Mouse (Mus musculus) monocyte, adult 2 months (primary cell): Measurements from ENCODE around the gene Frmd5.
A peak's percentile ranks its signal among the peaks of the same experiment; 100 is the strongest.
"Not testable (repeated sequence)": the region's sequence is repeated elsewhere in the genome, so short reads cannot be mapped to it uniquely, and the experiment has no call there.

ENCODE experiments used
- DNase-seq, 2 experiments: peaks; one replicate each; pipeline ENCODE4 v3.0.0; 2022; ENCODE audit warnings: low spot score in 2 of 2, low read depth in 1 of 2

Frmd5 gene

GRCm38 (mm10) chr2:121806959-121807653, at the start of gene Frmd5:
Gene Frmd5, minus strand, starts transcription at chr2:121807087.
- DNase-seq: peak; percentile 23 to 49

- DNase-seq: no peak
These were observed 47.1 kb upstream of the Frmd5 start for GRCm38 (mm10) chr2:121853974-121854373.

GRCm38 (mm10) chr2:121852045-121852444, 45.2 kb upstream of the Frmd5 start:
- no peak for DNase-seq

GRCm38 (mm10) chr2:121846050-121846449, 39.2 kb upstream of the Frmd5 start:
- DNase-seq: no peak

GRCm38 (mm10) chr2:121842249-121842648, 35.4 kb upstream of the Frmd5 start:
- DNase-seq: no peak

- no peak for DNase-seq
These were observed 34.6 kb upstream of the Frmd5 start for GRCm38 (mm10) chr2:121841453-121841852.

- DNase-seq: no peak
These were observed 28.0 kb upstream of the Frmd5 start for GRCm38 (mm10) chr2:121834926-121835325.

- no peak for DNase-seq
These were observed 25.6 kb upstream of the Frmd5 start for GRCm38 (mm10) chr2:121832484-121832894.

- DNase-seq: no peak
These were observed 21.5 kb upstream of the Frmd5 start for GRCm38 (mm10) chr2:121828411-121828810.

GRCm38 (mm10) chr2:121826189-121826588, 19.3 kb upstream of the Frmd5 start:
- no peak for DNase-seq

GRCm38 (mm10) chr2:121824653-121825052, 17.8 kb upstream of the Frmd5 start:
- DNase-seq: no peak

GRCm38 (mm10) chr2:121821787-121822186, 14.9 kb upstream of the Frmd5 start:
- DNase-seq: no peak

- not testable (repeated sequence) for DNase-seq
These were observed 4.0 kb upstream of the Frmd5 start for GRCm38 (mm10) chr2:121810876-121811275.

GRCm38 (mm10) chr2:121809126-121809525, 2.2 kb upstream of the Frmd5 start:
- DNase-seq: no peak

GRCm38 (mm10) chr2:121806171-121806943, 530 bp downstream of the Frmd5 start:
- DNase-seq: no peak

GRCm38 (mm10) chr2:121799051-121799450, 7.8 kb downstream of the Frmd5 start:
- DNase-seq: no peak

GRCm38 (mm10) chr2:121795995-121796394, 10.9 kb downstream of the Frmd5 start:
- no peak for DNase-seq

GRCm38 (mm10) chr2:121789777-121790176, 17.1 kb downstream of the Frmd5 start:
- DNase-seq: no peak

GRCm38 (mm10) chr2:121788415-121788814, 18.5 kb downstream of the Frmd5 start:
- no peak for DNase-seq

GRCm38 (mm10) chr2:121787767-121788166, 19.1 kb downstream of the Frmd5 start:
- no peak for DNase-seq

- DNase-seq: peak in 1 of 2 experiments; percentile 7
These were observed 19.6 kb downstream of the Frmd5 start for GRCm38 (mm10) chr2:121787271-121787670.

- DNase-seq: no peak
These were observed 30.7 kb downstream of the Frmd5 start for GRCm38 (mm10) chr2:121776219-121776618.
